Comparison of ENCODE assay signal across 8 mouse cellular contexts in genomic region chr12:69582613-69583269, GRCm38 (mm10). TPM values are rescaled to one million over a fixed set of nuclear protein-coding genes. Genes with fewer than 3 reads are reported as not detected.
DNase-seq lines count a peak whose midpoint lies in the region; ATAC-seq and TF ChIP-seq lines count a peak whose summit lies in the region.

Gene Vcpkmt (minus strand): TSS chr12:69583028.

- H3K9me3 ChIP-seq in G1E (replicated peaks): no peaks in the 10 kb centered on the region
- H3K9me3 ChIP-seq in forebrain, postnatal 0 days (ENCODE audit: low read length): no peaks in the 10 kb centered on the region
- H3K9me3 ChIP-seq in lung, embryonic 15.5 days: no peaks in the 10 kb centered on the region

- peak within 1 kb of the TSS; percentile 63 for H3K4me2 ChIP-seq in forebrain, postnatal 0 days (ENCODE audit: low read depth)
- peak within 1 kb of the TSS; percentile 71 for H3K4me2 ChIP-seq in lung, embryonic 15.5 days

- H3K27me3 ChIP-seq in G1E (ENCODE audit: insufficient read depth, low read length): no peaks in the 10 kb centered on the region
- H3K27me3 ChIP-seq in forebrain, postnatal 0 days (ENCODE audit: insufficient read depth, low read length): no peaks in the 10 kb centered on the region
- no peaks in the 10 kb centered on the region for H3K27me3 ChIP-seq in lung, embryonic 15.5 days

- no peak for TF ChIP-seq CTCF in G1E (IDR thresholded peaks at IDR 0.05; ENCODE audit: low read depth, low read length)
- TF ChIP-seq CTCF in forebrain, postnatal 0 days (IDR thresholded peaks at IDR 0.05; ENCODE audit: low read depth): no peak

- H3K27ac ChIP-seq in forebrain, postnatal 0 days (ENCODE audit: low read depth, low read length): peak within 1 kb of the TSS; percentile 84
- peak within 1 kb of the TSS; percentile 43 for H3K27ac ChIP-seq in lung, embryonic 15.5 days

- H3K4me1 ChIP-seq in G1E (ENCODE audit: insufficient read depth, low read depth, low read length): peaks cover 33% of the 10 kb centered on the region
- H3K4me1 ChIP-seq in forebrain, postnatal 0 days (ENCODE audit: insufficient read depth): peaks cover 9% of the 10 kb centered on the region; the same call in 1 of the 2 replicates
- H3K4me1 ChIP-seq in lung, embryonic 15.5 days: peaks cover 10% of the 10 kb centered on the region

- DNase-seq in G1E (ENCODE audit: low spot score): peak; percentile 99
- DNase-seq in cerebellum, adult 18-20 months: peak; percentile 88 to 92
- DNase-seq in forebrain, postnatal 0 days: peak; percentile 94
- peak; percentile 90 for DNase-seq in heart, postnatal 4 days
- peak; percentile 83 to 88 for DNase-seq in layer of hippocampus, adult 8-10 months (ENCODE audit: low spot score in 2 of 2)
- peak; percentile 84 for DNase-seq in ovary, adult 18-20 months (ENCODE audit: low spot score)
- peak; percentile 95 for DNase-seq in thymus, postnatal 0 days (ENCODE audit: low spot score)

- peak within 1 kb of the TSS; percentile 83 for H3K9ac ChIP-seq in forebrain, postnatal 0 days
- peak within 1 kb of the TSS; percentile 86 for H3K9ac ChIP-seq in lung, embryonic 15.5 days

- WGBS in forebrain, postnatal 0 days: under 1% methylated on average over 56 of the region's 56 CpGs
- under 1% methylated on average over 56 of the region's 56 CpGs for WGBS in lung, embryonic 15.5 days

- peaks cover 64% of the 10 kb centered on the region for H3K36me3 ChIP-seq in G1E (replicated peaks)
- H3K36me3 ChIP-seq in forebrain, postnatal 0 days (ENCODE audit: insufficient read depth): peaks cover 32% of the 10 kb centered on the region
- peaks cover 39% of the 10 kb centered on the region for H3K36me3 ChIP-seq in lung, embryonic 15.5 days

- ATAC-seq in G1E (ENCODE audit: extremely low read depth, insufficient number of reproducible peaks, low FRiP score, poor library complexity, severe bottlenecking): peak; percentile 84
- ATAC-seq in forebrain, postnatal 0 days: peak; percentile 97
- ATAC-seq in lung, embryonic 15.5 days (ENCODE audit: borderline replicate concordance, extremely low read depth, low FRiP score, low TSS enrichment): peak; percentile 98

- peak within 1 kb of the TSS; percentile 84 for H3K4me3 ChIP-seq in G1E (ENCODE audit: low read depth, low read length)
- H3K4me3 ChIP-seq in forebrain, postnatal 0 days (ENCODE audit: low read depth, low read length): peak within 1 kb of the TSS; percentile 71
- H3K4me3 ChIP-seq in lung, embryonic 15.5 days: peak within 1 kb of the TSS; percentile 80

RNA-seq across cellular contexts. Expression of gene Vcpkmt, which starts in this region (rescaled TPM):
- total RNA-seq in G1E (2014; fragmentation: Nextera tagmentation) (49.4 and 51.7 TPM in 2 replicates), G1E (2017) (34.8 and 35.8 TPM in 2 replicates)
- polyA plus RNA-seq in G1E (2012): 24.3 and 25.7 TPM in 2 replicates
- 8.9 and 13.8 TPM in 2 replicates for total RNA-seq in forebrain, postnatal 0 days (2014; rRNA removed)
- 39.2 and 42.1 TPM in 2 replicates for polyA plus RNA-seq in forebrain, postnatal 0 days (2015; fragmentation: Nextera tagmentation; extraction: Ambion mirVana)
- 1 to 10 TPM; 6.3 to 6.9 TPM for total RNA-seq in heart, postnatal 4 days (2021)
- 10 to 100 TPM; 19.9 to 22.4 (median 20.1) TPM for total RNA-seq in layer of hippocampus, adult 8-10 months (2022)
- 23.4 and 24.3 TPM in 2 replicates for polyA plus RNA-seq in lung, embryonic 15.5 days (2015; fragmentation: Nextera tagmentation; extraction: Ambion mirVana)
- 29.6 and 29.9 TPM in 2 replicates for polyA plus RNA-seq in thymus, postnatal 0 days (2015; fragmentation: Nextera tagmentation; extraction: Ambion mirVana)

Comparison
In these comparisons a context has a peak if more than half of its experiments do, and no peak if none do; other contexts are left out.
1. Peak in every context shown above with its lines: DNase-seq, ATAC-seq, H3K4me3 ChIP-seq and H3K27ac ChIP-seq.